Mouse (Mus musculus): ENCODE measurements at regions not wholly inside any gene's neighbourhood (a gene's known extent, or its start where the extent isn't known, plus 50 kb on each side); places are given as distances from the start of the nearest gene placed in this dataset.

DNA sequence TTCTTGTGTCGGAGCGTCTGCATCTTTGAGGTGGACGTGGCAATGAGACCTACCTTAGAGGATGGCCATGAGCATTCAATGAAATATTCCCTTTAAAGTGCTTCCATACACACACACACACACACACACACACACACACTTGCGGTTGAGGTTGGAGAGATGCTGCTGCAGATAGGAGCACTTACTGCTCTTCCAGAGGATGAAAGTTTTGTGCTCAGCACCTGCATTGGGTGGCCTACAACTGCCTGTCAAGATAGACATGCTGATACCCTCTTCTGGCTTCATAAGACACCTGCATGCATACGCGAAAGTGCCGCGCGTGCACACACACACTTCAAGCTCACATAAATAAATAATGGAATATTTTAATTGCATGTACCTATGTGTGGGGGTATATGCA, 111.5 kb upstream of the Pja1 start:
- DNase-seq (ENCODE audit: low spot score): no peak
- Histone ChIP-seq H3K36me3 (no peaks in the 10 kb centered on the region), H3K9me3 (no peaks in the 10 kb centered on the region), H3K27ac (no peak overlapping the region), H3K27me3 (ENCODE audit: insufficient read depth, poor library complexity, severe bottlenecking) (peaks cover 69% of the 10 kb centered on the region), H3K4me3 (no peak overlapping the region), H3K4me1 (no peaks in the 10 kb centered on the region)
- 92% methylated on average over 9 of the region's 9 CpGs for WGBS

DNA sequence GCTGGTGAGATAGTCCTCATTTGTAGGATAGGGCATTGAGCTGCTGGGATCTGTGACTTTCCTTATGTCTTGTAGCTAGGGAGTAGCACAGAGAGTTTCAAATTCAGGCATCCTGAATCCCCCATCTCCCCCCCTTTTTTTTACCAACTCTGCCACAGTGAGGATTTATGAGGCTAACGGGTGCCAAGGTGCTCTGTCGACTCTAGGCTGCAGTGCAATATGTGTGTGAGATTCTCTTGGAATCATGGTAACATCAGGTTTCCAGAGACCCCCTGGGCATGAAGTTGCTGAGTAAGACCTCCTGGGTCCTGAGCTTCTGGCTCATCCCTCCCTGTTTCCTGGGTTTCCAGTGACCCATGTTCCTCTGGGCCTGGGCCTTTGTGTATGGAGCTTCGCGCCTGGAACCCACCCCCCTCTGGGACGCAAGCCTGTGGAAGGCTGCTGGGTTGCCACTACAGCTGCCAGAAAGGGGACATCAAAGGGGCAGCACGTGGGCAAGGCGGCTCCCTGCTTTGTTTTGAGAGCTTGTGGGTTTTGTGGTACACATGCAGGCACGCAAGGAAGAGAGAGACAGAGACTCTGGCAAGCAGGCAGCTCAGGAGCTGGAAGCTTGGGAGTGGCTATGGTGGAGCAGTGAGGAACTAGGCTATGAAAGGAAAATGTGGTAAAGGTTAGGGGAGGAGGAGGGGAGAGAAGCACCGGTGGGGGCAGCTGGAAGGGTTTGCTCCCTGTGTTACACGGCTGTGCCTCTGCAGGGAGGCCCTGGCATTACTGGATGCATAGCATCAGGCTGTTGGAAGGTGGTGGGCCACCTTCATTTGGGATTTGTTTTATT, 110.8 kb upstream of the Pja1 start:
- no peak for DNase-seq (ENCODE audit: low spot score)
- H3K36me3 ChIP-seq: no peaks in the 10 kb centered on the region
- peaks cover 68% of the 10 kb centered on the region for H3K27me3 ChIP-seq (ENCODE audit: insufficient read depth, poor library complexity, severe bottlenecking)
- no peaks in the 10 kb centered on the region for H3K9me3 ChIP-seq
- WGBS: 54% methylated on average over 10 of the region's 10 CpGs
- no peak overlapping the region for H3K27ac ChIP-seq
- H3K4me3 ChIP-seq: no peak overlapping the region
- H3K4me1 ChIP-seq: no peaks in the 10 kb centered on the region

DNA sequence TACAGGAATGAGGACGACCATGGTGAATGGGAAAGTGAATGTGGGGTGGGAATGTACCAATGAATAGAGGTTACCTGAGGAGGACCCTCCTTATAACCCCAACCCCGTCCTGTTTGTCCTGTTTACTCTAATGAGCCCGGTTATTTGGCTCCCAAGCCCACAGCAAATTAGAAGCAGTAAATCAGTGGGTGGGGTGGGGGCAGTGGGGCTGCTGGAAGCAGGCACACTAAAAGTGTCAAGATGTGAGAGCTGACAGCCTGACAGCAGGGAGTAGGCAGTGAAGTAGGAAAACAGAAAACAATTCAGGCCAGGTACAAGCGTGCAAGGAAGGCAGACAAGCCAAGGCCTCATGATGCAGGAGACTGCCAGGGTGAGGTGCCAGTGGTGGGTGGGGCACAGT, 108.1 kb upstream of the Pja1 start:
- Histone ChIP-seq H3K36me3 (no peaks in the 10 kb centered on the region), H3K9me3 (no peaks in the 10 kb centered on the region), H3K4me1 (no peaks in the 10 kb centered on the region), H3K27ac (no peak overlapping the region), H3K4me3 (no peak overlapping the region), H3K27me3 (ENCODE audit: insufficient read depth, poor library complexity, severe bottlenecking) (peaks cover 73% of the 10 kb centered on the region)
- no peak for DNase-seq (ENCODE audit: low spot score)
- 53% methylated on average over 4 of the region's 4 CpGs for WGBS

DNA sequence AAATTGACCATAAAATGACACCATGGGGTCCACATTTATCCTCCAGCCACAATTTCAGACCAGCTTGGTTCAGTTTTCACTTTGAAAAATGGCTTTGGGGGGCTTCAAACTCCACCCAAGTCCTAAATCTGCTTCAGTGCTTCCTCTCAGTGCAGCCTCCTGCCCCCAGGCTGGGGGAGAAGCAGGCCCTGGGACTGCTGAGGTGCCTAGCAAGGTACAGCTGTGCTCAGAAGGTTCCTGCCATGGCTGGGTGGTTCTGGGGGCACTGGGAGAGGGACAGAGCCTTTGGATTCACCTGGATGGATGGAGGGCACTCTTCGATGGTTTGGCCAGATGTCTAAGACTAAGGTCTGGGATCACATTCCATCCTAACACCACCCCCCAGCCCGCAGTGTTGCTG, 107.7 kb upstream of the Pja1 start:
- peaks cover 74% of the 10 kb centered on the region for H3K27me3 ChIP-seq (ENCODE audit: insufficient read depth, poor library complexity, severe bottlenecking)
- H3K27ac ChIP-seq: no peak overlapping the region

DNA sequence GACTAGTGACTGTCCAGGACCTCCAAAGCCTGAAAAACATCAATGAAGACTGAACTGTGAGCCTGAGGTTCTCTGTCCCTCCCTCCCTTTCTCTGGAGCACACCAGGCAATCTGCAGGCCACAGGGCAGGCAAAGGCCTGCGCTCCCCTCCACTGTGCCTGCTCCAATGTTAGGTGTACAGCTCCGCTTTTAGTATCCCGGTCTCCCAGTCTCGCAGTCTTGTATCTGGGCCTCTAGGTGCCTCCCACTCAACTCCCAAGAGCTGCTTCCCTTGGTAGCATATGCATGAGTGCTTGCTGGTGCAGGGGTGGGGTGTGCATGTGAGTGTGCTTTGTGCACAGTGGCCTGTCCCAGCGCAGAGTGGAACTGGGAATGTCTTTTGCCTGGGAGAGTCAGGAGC, 104.0 kb upstream of the Pja1 start:
- 57% methylated on average over 5 of the region's 5 CpGs for WGBS

More for the DNA sequence above, 107.7 kb upstream of the Pja1 start:
- Histone ChIP-seq H3K4me1 (no peaks in the 10 kb centered on the region), H3K4me3 (no peak overlapping the region), H3K36me3 (no peaks in the 10 kb centered on the region), H3K9me3 (no peaks in the 10 kb centered on the region)
- no peak for DNase-seq (ENCODE audit: low spot score)
- WGBS: 69% methylated on average over 2 of the region's 2 CpGs

DNA sequence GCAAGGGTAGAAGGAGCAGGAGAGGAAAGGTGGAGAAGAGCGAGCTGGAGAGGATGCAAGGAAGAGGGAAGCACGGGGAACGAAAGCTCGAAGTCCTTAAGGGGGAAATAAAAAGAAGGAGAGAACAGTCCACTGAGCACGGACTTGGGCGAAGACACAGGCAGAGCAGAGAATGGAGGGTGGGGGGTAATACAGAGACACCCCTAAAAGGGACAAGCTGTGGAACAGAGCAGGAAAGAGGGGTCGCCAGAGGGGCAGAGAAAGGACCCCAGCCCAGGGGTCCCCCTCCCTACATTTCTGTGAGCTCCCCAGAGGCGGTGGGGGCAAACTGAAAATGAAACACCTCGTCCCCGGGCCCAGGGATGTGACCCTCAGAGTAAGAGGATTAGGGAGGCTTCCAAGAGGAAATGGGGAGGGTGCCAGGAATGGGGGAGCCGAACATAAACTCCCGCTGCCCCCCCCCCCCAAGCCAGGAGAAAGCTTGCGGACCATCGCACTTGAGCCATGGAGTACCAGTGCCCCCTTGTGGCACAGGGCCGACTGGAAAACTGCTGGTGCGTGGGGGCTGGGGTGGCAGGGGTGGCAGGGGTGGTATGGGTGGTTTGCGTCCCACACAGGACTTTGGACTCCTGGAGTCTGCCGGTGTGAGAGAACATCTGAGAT, 103.5 kb upstream of the Pja1 start:
- H3K4me3 ChIP-seq: peak overlapping the region; percentile 50
- DNase-seq (ENCODE audit: low spot score): no peak
- H3K4me1 ChIP-seq: no peaks in the 10 kb centered on the region
- no peak overlapping the region for H3K27ac ChIP-seq
- peaks cover 92% of the 10 kb centered on the region for H3K27me3 ChIP-seq (ENCODE audit: insufficient read depth, poor library complexity, severe bottlenecking)
- WGBS: 30% methylated on average over 18 of the region's 18 CpGs
- H3K9me3 ChIP-seq: no peaks in the 10 kb centered on the region
- no peaks in the 10 kb centered on the region for H3K36me3 ChIP-seq

More for the DNA sequence above, 104.0 kb upstream of the Pja1 start:
- Histone ChIP-seq H3K27ac (no peak overlapping the region), H3K4me1 (no peaks in the 10 kb centered on the region), H3K9me3 (no peaks in the 10 kb centered on the region), H3K27me3 (ENCODE audit: insufficient read depth, poor library complexity, severe bottlenecking) (peaks cover 87% of the 10 kb centered on the region), H3K4me3 (no peak overlapping the region), H3K36me3 (no peaks in the 10 kb centered on the region)
- DNase-seq (ENCODE audit: low spot score): no peak

DNA sequence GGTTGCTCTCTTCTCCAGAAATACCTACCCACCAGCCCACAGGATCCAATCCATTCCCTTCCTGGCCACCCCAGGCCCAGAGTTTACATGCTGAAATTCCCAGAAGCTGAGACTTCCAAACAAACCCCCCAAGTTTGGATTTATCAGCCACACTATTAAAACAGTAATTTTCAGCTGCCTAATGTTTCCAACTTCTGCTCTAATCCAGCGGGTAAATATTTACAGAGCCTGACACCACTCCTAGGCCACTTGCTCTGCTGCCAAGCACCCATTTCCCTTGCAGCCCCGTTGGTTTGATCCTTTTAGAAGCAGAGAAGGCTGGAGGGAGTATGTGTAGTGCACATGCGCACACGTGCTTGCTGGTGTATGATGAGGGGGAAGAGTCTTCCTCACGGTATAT, 99.1 kb upstream of the Pja1 start:
- no peak for DNase-seq (ENCODE audit: low spot score)
- Histone ChIP-seq H3K9me3 (no peaks in the 10 kb centered on the region), H3K4me1 (peaks cover 13% of the 10 kb centered on the region; the same call in 1 of the 2 replicates), H3K27ac (no peak overlapping the region), H3K27me3 (ENCODE audit: insufficient read depth, poor library complexity, severe bottlenecking) (peaks cover 94% of the 10 kb centered on the region), H3K4me3 (no peak overlapping the region), H3K36me3 (no peaks in the 10 kb centered on the region)
- WGBS: 76% methylated on average over 5 of the region's 5 CpGs

DNA sequence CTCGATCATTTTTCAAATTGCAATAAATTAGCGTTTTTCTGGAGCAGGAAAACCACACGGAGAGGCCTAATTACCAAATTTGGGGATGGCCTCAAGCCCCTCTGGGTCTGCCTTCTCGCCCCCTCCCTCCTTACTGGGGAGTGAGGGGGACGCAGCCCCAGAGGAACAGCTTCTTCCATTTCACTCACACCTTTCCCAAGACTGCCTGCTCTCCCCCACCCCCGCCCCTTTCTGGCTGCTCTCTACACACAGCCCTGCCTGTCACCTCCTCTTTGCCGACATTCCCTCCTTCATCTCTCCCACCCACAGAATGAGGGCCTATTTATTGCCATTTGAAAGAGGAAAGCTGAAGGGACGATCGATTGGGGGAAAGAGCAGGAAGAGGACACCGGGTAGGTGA, 97.2 kb upstream of the Pja1 start:
- Histone ChIP-seq H3K36me3 (no peaks in the 10 kb centered on the region), H3K4me3 (peak overlapping the region; percentile 31), H3K9me3 (no peaks in the 10 kb centered on the region), H3K27me3 (ENCODE audit: insufficient read depth, poor library complexity, severe bottlenecking) (peaks cover 97% of the 10 kb centered on the region), H3K27ac (no peak overlapping the region), H3K4me1 (peaks cover 17% of the 10 kb centered on the region; the same call in 1 of the 2 replicates)
- WGBS: 19% methylated on average over 10 of the region's 10 CpGs
- no peak for DNase-seq (ENCODE audit: low spot score)

DNA sequence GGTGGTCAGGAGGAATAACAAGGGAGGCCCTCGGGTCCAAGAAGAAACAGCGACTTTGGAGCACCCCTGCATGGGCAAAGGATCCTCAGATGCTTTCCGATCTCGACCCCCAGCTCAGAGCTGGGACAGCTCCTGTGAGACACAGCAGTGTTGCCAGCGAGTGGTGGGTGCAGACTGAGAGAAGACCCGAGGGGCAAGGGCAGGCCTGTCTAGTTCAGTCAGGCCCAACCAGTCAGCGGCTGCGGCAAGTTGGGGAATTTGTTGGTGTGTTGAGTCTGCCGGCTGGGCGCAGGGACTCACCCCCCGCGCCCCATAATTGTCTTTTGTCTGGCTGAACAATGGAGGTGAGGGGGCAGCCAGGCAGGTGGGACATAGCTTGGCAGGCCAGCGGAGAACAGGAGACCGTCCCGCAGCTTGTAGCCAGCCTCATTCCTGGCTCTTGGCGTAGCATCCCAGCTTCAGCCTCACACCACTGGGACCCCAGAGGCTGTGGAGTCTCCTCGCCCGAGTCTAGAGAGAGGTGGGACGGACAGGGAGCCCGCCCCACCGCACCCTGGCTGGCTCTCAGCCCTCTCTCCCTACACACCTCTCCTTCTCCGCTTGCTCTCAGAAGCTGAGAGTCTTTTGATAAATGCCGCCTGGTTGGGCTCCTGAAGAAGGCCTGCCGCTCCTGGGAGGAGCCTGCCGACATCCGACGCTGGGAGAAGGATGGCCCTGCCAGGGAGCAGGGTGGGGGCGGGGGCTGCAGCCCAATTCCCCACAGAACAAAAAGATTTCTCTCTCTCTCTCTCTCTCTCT, 96.5 kb upstream of the Pja1 start:
- peak overlapping the region; percentile 31 for H3K4me3 ChIP-seq
- DNase-seq (ENCODE audit: low spot score): no peak
- peaks cover 17% of the 10 kb centered on the region; the same call in 1 of the 2 replicates for H3K4me1 ChIP-seq
- no peaks in the 10 kb centered on the region for H3K36me3 ChIP-seq
- peak overlapping the region; percentile 60 for H3K27ac ChIP-seq
- 28% methylated on average over 28 of the region's 28 CpGs for WGBS
- H3K9me3 ChIP-seq: no peaks in the 10 kb centered on the region
- H3K27me3 ChIP-seq (ENCODE audit: insufficient read depth, poor library complexity, severe bottlenecking): peaks cover 97% of the 10 kb centered on the region

DNA sequence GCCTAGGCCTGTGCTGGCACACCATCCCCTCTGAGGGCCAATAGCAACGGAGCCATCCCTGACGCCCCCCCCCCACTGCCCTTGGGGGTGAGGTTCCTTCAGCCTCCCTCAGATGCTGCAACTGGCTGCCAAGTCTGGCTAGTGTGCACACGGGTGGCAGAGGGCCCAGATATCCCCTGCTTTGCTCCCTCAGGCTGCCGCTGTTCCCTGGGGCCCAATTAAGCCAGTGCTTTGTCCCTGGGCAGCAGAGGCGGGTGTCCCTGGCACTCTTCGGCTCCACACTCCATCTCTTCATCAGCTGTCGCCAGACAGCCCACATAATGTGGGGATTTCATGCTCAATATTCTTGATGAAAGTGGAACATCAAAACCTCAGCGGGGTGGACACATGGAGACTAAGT, 90.9 kb upstream of the Pja1 start:
- Histone ChIP-seq H3K4me1 (0 out of 2 replicates have a peak, but pooled peaks cover 8% of the 10 kb centered on the region), H3K27ac (no peak overlapping the region), H3K4me3 (no peak overlapping the region), H3K9me3 (no peaks in the 10 kb centered on the region), H3K36me3 (no peaks in the 10 kb centered on the region), H3K27me3 (ENCODE audit: insufficient read depth, poor library complexity, severe bottlenecking) (peaks cover 93% of the 10 kb centered on the region)
- no peak for DNase-seq (ENCODE audit: low spot score)
- WGBS: 60% methylated on average over 8 of the region's 8 CpGs

DNA sequence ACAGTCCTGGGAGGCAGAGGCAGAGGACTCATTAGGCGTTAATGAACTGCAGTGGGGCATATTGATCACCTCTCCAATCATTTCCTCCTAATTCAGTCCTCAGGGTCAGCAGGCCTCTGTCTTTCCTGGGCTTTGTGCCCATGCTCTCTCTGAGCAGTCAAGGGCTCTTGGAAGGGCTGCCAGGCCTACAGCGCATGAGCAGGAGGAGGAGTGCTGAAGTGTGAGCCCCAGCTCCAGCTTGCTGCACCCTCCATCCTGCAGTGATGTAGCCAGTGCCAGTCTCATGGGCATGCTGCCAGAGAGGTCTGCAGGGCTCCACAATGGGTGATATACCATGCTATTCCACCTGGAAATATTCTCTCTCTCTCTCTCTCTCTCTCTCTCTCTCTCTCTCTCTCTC, 89.6 kb upstream of the Pja1 start:
- H3K4me1 ChIP-seq: 0 out of 2 replicates have a peak, but pooled peaks cover 8% of the 10 kb centered on the region
- H3K36me3 ChIP-seq: no peaks in the 10 kb centered on the region
- H3K4me3 ChIP-seq: no peak overlapping the region
- H3K27ac ChIP-seq: no peak overlapping the region
- WGBS: 63% methylated on average over 2 of the region's 2 CpGs
- H3K9me3 ChIP-seq: no peaks in the 10 kb centered on the region
- peaks cover 85% of the 10 kb centered on the region for H3K27me3 ChIP-seq (ENCODE audit: insufficient read depth, poor library complexity, severe bottlenecking)
- no peak for DNase-seq (ENCODE audit: low spot score)

DNA sequence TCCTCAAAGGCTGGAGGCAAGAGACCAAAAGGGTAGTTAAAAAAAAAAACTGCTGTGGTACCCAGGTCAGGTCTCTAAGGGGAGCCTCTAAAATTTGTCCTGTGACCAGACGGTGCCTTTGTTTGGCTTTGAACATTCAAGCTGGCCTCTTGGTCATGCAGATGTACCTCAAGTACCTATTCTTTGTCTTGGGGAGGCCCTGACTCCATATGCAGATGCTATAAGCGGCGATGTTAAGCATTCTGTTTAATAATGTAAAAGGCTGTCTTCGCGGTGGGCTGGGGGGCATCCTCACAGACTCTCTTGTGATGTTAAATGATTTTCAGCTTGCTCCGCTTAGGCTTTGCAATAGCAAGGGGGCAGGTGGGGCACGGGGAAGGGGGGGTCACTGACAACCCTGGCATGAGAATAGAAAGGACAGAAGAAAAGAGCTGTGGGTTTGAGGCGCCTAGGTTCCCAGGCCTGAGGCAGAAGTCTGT, 85.8 kb upstream of the Pja1 start:
- no peak overlapping the region for H3K4me3 ChIP-seq
- H3K4me1 ChIP-seq: peaks cover 12% of the 10 kb centered on the region; the same call in 1 of the 2 replicates
- no peak for DNase-seq (ENCODE audit: low spot score)
- no peak overlapping the region for H3K27ac ChIP-seq
- no peaks in the 10 kb centered on the region for H3K36me3 ChIP-seq
- 35% methylated on average over 8 of the region's 8 CpGs for WGBS
- H3K9me3 ChIP-seq: no peaks in the 10 kb centered on the region
- peaks cover 80% of the 10 kb centered on the region for H3K27me3 ChIP-seq (ENCODE audit: insufficient read depth, poor library complexity, severe bottlenecking)
